Mouse (Mus musculus) limb, embryonic 11.5 days (tissue): ENCODE measurements around the gene Nol6. TPM values are rescaled to one million over a fixed set of nuclear protein-coding genes. Genes with fewer than 3 reads are reported as not detected.
"Not testable (repeated sequence)": the region's sequence is repeated elsewhere in the genome, so short reads cannot be mapped to it uniquely, and the experiment has no call there.

Experiments used
- ATAC-seq: fragments of 200-750 bp; cut with Nextera tagmentation; 2 replicates; pipeline ENCODE4 v1.8.0; 2017; ENCODE audit warnings: low read depth; ENCODE audit not compliant: insufficient number of reproducible peaks, low FRiP score, low TSS enrichment
- DNase-seq: peaks from one replicate; pipeline ENCODE4 v3.0.0-alpha.2; 2015; ENCODE audit warnings: low spot score
- H3K27ac ChIP-seq: fragments of 300-500 bp; sonication (generic); replicated peaks from 2 replicates; pipeline ENCODE4 v1.5.1; 2014; ENCODE audit warnings: low read depth, mild to moderate bottlenecking, low read length
- H3K27me3 ChIP-seq: fragments of 300-500 bp; sonication (generic); 2 replicates; pipeline ENCODE4 v1.6.1; 2014; ENCODE audit warnings: mild to moderate bottlenecking, low read length, mixed read lengths; ENCODE audit not compliant: control insufficient read depth, insufficient read depth
- H3K36me3 ChIP-seq: fragments of 300-500 bp; sonication (generic); 2 replicates; pipeline ENCODE4 v1.6.1; 2014; ENCODE audit warnings: mild to moderate bottlenecking, low read length, moderate library complexity, mixed read lengths; ENCODE audit not compliant: control insufficient read depth, insufficient read depth
- H3K4me1 ChIP-seq: fragments of 300-500 bp; sonication (generic); 2 replicates; pipeline ENCODE4 v1.6.1; 2014; ENCODE audit warnings: low read length, mixed read lengths; ENCODE audit not compliant: control insufficient read depth, insufficient read depth
- H3K4me2 ChIP-seq: fragments of 300-500 bp; sonication (generic); 2 replicates; pipeline ENCODE4 v1.6.1; 2014; ENCODE audit warnings: low read depth, mild to moderate bottlenecking, moderate library complexity; ENCODE audit not compliant: severe bottlenecking
- H3K4me3 ChIP-seq: fragments of 300-500 bp; sonication (generic); 2 replicates; pipeline ENCODE4 v1.5.1; 2014; ENCODE audit warnings: low read depth, low read length
- H3K9ac ChIP-seq: fragments of 300-500 bp; sonication (generic); 2 replicates; pipeline ENCODE4 v1.6.1; 2014; ENCODE audit warnings: mild to moderate bottlenecking, low read length
- H3K9me3 ChIP-seq: fragments of 300-500 bp; sonication (generic); 2 replicates; pipeline ENCODE4 v1.6.1; 2016; ENCODE audit warnings: low read length; ENCODE audit not compliant: control insufficient read depth
- WGBS: fragments of 180-500 bp; shearing (Covaris S2); extraction: QIAGEN DNeasy Blood & Tissue Kit; methylation state at CpG from one replicate; pipeline ENCODE4 v1.1.7; 2014; 5-methylcytosine and 5-hydroxymethylcytosine counted together
- polyA plus RNA-seq: library from polyadenylated mRNA; unstranded; fragments of >200 nt; fragmentation: Nextera tagmentation; extraction: Ambion mirVana; gene quantifications from 2 replicates; pipeline ENCODE4 v1.2.1, GENCODE M21; 2014

The Nol6 gene
- polyA plus RNA-seq, 1 experiment from 2014 or later: 27.1 TPM

- 79% methylated on average over 9 of the region's 9 CpGs for WGBS
- Histone ChIP-seq H3K27ac (no peak overlapping the region), H3K4me1 (peaks cover 7% of the 10 kb centered on the region)
Observed at GRCm38 (mm10) chr4:41086947-41087346, 37.3 kb downstream of the Nol6 start.

GRCm38 (mm10) chr4:41084819-41085218 is 39.4 kb downstream of the Nol6 start:
- Histone ChIP-seq H3K9ac (no peak overlapping the region), H3K4me2 (no peak overlapping the region), H3K9me3 (no peaks in the 10 kb centered on the region), H3K4me1 (no peaks in the 10 kb centered on the region), H3K27me3 (no peaks in the 10 kb centered on the region), H3K27ac (no peak overlapping the region), H3K36me3 (no peaks in the 10 kb centered on the region), H3K4me3 (no peak overlapping the region)
- DNase-seq: no peak
- 82% methylated on average over 4 of the region's 4 CpGs for WGBS
- ATAC-seq: no peak

More at GRCm38 (mm10) chr4:41086947-41087346, 37.3 kb downstream of the Nol6 start:
- ATAC-seq: no peak
- DNase-seq: no peak
- no peak overlapping the region for H3K4me3 ChIP-seq
- no peaks in the 10 kb centered on the region for H3K27me3 ChIP-seq
- H3K36me3 ChIP-seq: no peaks in the 10 kb centered on the region
- no peak overlapping the region for H3K9ac ChIP-seq
- H3K9me3 ChIP-seq: no peaks in the 10 kb centered on the region
- no peak overlapping the region for H3K4me2 ChIP-seq

- not testable (repeated sequence) for H3K9me3 ChIP-seq, ATAC-seq, H3K27me3 ChIP-seq, H3K4me2 ChIP-seq, H3K27ac ChIP-seq, H3K36me3 ChIP-seq, H3K9ac ChIP-seq, DNase-seq, H3K4me1 ChIP-seq, H3K4me3 ChIP-seq
- WGBS: 60% methylated on average over 4 of the region's 4 CpGs
Observed at GRCm38 (mm10) chr4:41082803-41083202, 41.5 kb downstream of the Nol6 start.

- Histone ChIP-seq H3K9me3 (no peaks in the 10 kb centered on the region), H3K9ac (no peak overlapping the region), H3K27ac (no peak overlapping the region), H3K4me2 (no peak overlapping the region), H3K36me3 (no peaks in the 10 kb centered on the region), H3K27me3 (no peaks in the 10 kb centered on the region), H3K4me3 (no peak overlapping the region), H3K4me1 (no peaks in the 10 kb centered on the region)
- no peak for ATAC-seq
- WGBS: 85% methylated on average over 5 of the region's 5 CpGs
- DNase-seq: no peak
Observed at GRCm38 (mm10) chr4:41081733-41082132, 42.5 kb downstream of the Nol6 start.

DNA sequence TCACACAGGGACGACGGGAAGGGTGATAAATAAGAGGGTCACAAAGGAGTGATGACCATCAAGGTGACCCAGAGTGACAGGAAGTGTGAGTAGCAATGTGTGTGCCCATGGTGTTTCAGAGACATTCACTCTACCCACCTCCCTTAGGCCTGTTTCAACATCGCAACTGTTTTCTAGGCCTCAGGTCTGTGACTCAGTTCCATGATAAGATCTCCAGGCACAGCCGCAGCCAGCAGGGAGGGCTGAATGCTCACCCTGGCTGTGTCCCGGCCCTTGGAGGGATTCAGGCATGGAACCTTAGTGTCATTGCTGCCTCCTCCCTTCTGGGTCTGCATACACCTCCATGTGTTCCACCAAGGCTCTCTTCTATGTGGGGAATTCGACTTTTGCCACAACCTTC is 45.5 kb downstream of the Nol6 start:
- Histone ChIP-seq H3K4me2 (no peak overlapping the region), H3K36me3 (no peaks in the 10 kb centered on the region), H3K27me3 (no peaks in the 10 kb centered on the region), H3K4me1 (no peaks in the 10 kb centered on the region), H3K9ac (no peak overlapping the region), H3K4me3 (no peak overlapping the region), H3K27ac (no peak overlapping the region), H3K9me3 (no peaks in the 10 kb centered on the region)
- WGBS: 68% methylated on average over 6 of the region's 6 CpGs
- DNase-seq (no peak), ATAC-seq (no peak)

GRCm38 (mm10) chr4:41074461-41074860 is 49.8 kb downstream of the Nol6 start:
- DNase-seq (no peak), ATAC-seq (no peak)
- WGBS: 76% methylated on average over 6 of the region's 6 CpGs
- no peak overlapping the region for H3K4me2 ChIP-seq
- H3K36me3 ChIP-seq: no peaks in the 10 kb centered on the region
- H3K9me3 ChIP-seq: no peaks in the 10 kb centered on the region
- H3K4me3 ChIP-seq: no peak overlapping the region
- no peaks in the 10 kb centered on the region for H3K27me3 ChIP-seq
- H3K27ac ChIP-seq: no peak overlapping the region
- H3K4me1 ChIP-seq: no peaks in the 10 kb centered on the region
- no peak overlapping the region for H3K9ac ChIP-seq

GRCm38 (mm10) chr4:41073008-41073817 is 51.0 kb downstream of the Nol6 start:
- Histone ChIP-seq H3K4me2 (no peak overlapping the region), H3K27ac (no peak overlapping the region), H3K4me3 (no peak overlapping the region), H3K4me1 (no peaks in the 10 kb centered on the region), H3K9me3 (no peaks in the 10 kb centered on the region), H3K9ac (no peak overlapping the region), H3K36me3 (no peaks in the 10 kb centered on the region), H3K27me3 (no peaks in the 10 kb centered on the region)
- DNase-seq (no peak), ATAC-seq (no peak)
- 80% methylated on average over 12 of the region's 12 CpGs for WGBS

DNA sequence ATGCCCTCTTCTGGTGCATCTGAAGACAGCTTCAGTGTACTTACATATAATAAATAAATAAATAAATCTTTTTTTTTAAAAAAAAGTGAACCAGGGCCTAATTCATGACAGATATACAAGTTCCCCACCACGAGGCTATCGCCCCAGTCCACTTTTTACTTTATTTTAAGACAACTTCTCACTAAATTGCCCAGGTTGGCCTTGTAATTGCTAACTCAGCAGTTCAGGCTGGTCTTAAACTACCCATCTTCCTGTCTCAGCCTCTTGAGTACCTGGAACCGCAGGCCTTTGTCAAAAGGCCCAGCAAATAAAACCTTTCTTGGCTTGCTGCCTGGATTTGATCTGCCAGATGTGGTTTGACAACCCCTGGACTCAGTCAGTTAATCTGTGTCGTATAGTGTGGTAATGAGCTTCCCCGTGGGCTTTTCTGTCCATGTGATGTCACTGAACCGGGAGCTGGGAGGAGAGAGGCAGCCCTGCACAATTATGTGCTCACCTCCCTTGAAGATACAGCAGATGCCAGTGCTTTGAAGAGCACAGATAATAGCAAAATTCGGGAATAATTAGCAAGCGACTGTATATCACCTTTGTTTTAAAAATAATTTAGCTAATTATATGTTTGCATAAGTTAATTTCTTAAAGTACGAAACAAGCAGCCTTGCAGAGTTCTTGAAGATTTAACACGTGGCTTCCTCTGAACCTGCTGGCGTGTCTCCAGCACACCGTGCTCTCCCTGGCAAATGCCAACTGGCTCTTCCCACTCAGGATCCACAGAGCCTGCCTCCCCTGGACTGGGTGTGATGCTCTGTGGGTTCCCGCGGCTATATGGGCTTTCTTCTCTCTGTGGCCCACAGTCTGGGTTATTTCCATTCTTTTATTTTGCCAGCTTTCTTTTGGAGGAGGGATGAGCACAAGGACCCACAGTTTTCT is 52.5 kb downstream of the Nol6 start:
- no peak overlapping the region for H3K9ac ChIP-seq
- no peak overlapping the region for H3K4me2 ChIP-seq
- ATAC-seq (no peak), DNase-seq (peak; percentile 40)
- no peak overlapping the region for H3K4me3 ChIP-seq
- no peaks in the 10 kb centered on the region for H3K36me3 ChIP-seq
- no peaks in the 10 kb centered on the region for H3K9me3 ChIP-seq
- 70% methylated on average over 14 of the region's 14 CpGs for WGBS
- H3K27me3 ChIP-seq: no peaks in the 10 kb centered on the region
- H3K27ac ChIP-seq: no peak overlapping the region
- no peaks in the 10 kb centered on the region for H3K4me1 ChIP-seq
